Mouse (Mus musculus) lung, embryonic 15.5 days (tissue): ENCODE results near the gene Vps37c. TPM values are rescaled to one million over a fixed set of nuclear protein-coding genes. Genes with fewer than 3 reads are reported as not detected.

Experiments
- ATAC-seq: fragments of 200-750 bp; cut with Nextera tagmentation; 2 replicates; pipeline ENCODE4 v1.8.0; 2017; ENCODE audit warnings: moderate number of reproducible peaks, borderline replicate concordance; ENCODE audit not compliant: low FRiP score, low TSS enrichment; ENCODE audit errors: extremely low read depth
- H3K27ac ChIP-seq: fragments of 300-500 bp; sonication (generic); 2 replicates; pipeline ENCODE4 v1.5.1; 2015; ENCODE audit warnings: moderate library complexity, mild to moderate bottlenecking, inconsistent platforms
- H3K27me3 ChIP-seq: fragments of 300-500 bp; sonication (generic); 2 replicates; pipeline ENCODE4 v1.6.1; 2015; ENCODE audit warnings: inconsistent platforms
- H3K36me3 ChIP-seq: fragments of 300-500 bp; sonication (generic); 2 replicates; pipeline ENCODE4 v1.6.1; 2015; ENCODE audit warnings: inconsistent platforms
- H3K4me1 ChIP-seq: fragments of 300-500 bp; sonication (generic); 2 replicates; pipeline ENCODE4 v1.6.1; 2015; ENCODE audit warnings: inconsistent platforms
- H3K4me2 ChIP-seq: fragments of 300-500 bp; sonication (generic); 2 replicates; pipeline ENCODE4 v1.6.1; 2015; ENCODE audit warnings: inconsistent platforms, mild to moderate bottlenecking, moderate library complexity
- H3K4me3 ChIP-seq: fragments of 300-500 bp; sonication (generic); 2 replicates; pipeline ENCODE4 v1.5.1; 2015; ENCODE audit warnings: mild to moderate bottlenecking, inconsistent platforms
- H3K9ac ChIP-seq: fragments of 300-500 bp; sonication (generic); 2 replicates; pipeline ENCODE4 v1.6.1; 2015; ENCODE audit warnings: inconsistent platforms
- H3K9me3 ChIP-seq: fragments of 300-500 bp; sonication (generic); 2 replicates; pipeline ENCODE4 v1.6.1; 2016; ENCODE audit warnings: inconsistent platforms
- WGBS: fragments of 180-500 bp; shearing (Covaris S2); methylation state at CpG from one replicate; pipeline ENCODE4 v1.1.7; 2015; 5-methylcytosine and 5-hydroxymethylcytosine counted together
- polyA plus RNA-seq: library from polyadenylated mRNA; unstranded; fragments of >200 nt; fragmentation: Nextera tagmentation; extraction: Ambion mirVana; gene quantifications from 2 replicates; pipeline ENCODE4 v1.2.1, GENCODE M21; 2015

The Vps37c gene
- polyA plus RNA-seq, 1 experiment from 2014 or later, result 33.4 TPM

DNA sequence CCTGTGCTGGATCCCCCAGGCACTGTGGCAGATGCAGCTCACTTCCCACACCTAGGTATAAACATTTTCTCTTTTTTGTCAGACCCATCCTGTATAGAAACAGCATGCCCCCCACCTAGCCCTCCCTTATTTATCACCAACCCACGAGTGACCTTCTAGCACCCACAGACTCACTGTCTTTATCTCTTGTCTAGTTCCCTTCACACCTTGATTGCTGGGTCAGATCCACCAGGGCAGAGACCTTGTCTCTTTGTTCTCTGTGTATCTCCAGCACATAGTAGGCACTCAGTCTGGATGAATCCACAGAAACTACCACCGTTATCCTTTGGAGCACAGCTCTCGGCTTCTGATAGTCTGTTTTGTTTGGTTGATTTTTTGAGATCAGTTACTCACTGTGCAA lies 46.5 kb downstream of the Vps37c start:
- ATAC-seq, result no peak

DNA sequence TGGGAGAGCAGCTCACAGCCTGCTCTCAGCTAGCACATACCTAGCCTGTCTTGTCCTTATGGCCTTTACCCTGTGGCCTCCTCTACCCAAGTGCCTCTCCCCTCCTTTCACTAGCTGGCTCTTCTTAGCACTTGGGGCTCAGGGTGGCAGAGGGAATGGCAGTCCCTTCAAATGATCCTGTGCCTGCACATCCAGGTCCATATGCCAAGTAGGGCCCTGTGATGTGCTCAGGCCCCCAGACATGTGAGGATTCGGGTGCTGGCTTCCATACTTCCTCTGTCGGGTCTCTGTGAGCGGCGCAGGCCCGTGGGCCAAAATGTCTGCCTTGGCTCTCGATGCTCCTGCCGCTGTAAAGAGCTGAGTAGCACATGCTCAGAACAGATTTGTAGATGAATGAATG lies 47.3 kb downstream of the Vps37c start:
- WGBS, result 91% methylated on average over 7 of the region's 7 CpGs
- H3K9ac ChIP-seq, result no peak overlapping the region
- H3K4me3 ChIP-seq, result no peak overlapping the region
- H3K4me1 ChIP-seq, result peaks cover 5% of the 10 kb centered on the region
- H3K27me3 ChIP-seq, result no peaks in the 10 kb centered on the region
- no peak overlapping the region for H3K27ac ChIP-seq
- no peak overlapping the region for H3K4me2 ChIP-seq
- ATAC-seq, result no peak
- no peaks in the 10 kb centered on the region for H3K36me3 ChIP-seq
- no peaks in the 10 kb centered on the region for H3K9me3 ChIP-seq

More for the DNA sequence above, 46.5 kb downstream of the Vps37c start:
- H3K9me3 ChIP-seq, result no peaks in the 10 kb centered on the region
- H3K4me1 ChIP-seq, result no peaks in the 10 kb centered on the region
- no peaks in the 10 kb centered on the region for H3K27me3 ChIP-seq
- H3K9ac ChIP-seq, result no peak overlapping the region
- H3K27ac ChIP-seq, result no peak overlapping the region
- no peak overlapping the region for H3K4me2 ChIP-seq
- no peak overlapping the region for H3K4me3 ChIP-seq
- whole genome bisulfite sequencing, result 69% methylated on average over 3 of the region's 3 CpGs
- H3K36me3 ChIP-seq, result no peaks in the 10 kb centered on the region

DNA sequence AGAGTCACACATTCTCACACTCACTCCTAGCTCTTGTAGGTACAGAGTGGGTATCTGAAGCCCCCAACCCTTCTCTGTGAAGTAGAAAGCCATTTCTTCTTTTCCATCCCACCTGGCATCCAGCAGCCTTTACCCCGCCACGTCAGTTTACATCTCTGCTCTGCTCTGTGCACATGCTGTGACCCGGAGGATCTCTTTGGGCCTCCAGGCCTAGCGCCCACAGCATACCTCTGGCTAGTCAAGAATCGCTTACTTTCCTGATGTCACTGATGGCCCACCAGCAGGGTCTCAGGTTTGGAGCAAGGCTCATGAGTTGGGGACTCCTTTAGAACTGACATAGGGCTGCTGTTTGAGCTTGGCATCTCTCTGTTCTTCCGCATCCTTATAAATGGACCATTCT lies 49.5 kb downstream of the Vps37c start:
- Histone ChIP-seq H3K9me3 (no peaks in the 10 kb centered on the region), H3K4me3 (no peak overlapping the region), H3K36me3 (no peaks in the 10 kb centered on the region), H3K9ac (no peak overlapping the region), H3K27ac (no peak overlapping the region), H3K27me3 (no peaks in the 10 kb centered on the region), H3K4me2 (no peak overlapping the region), H3K4me1 (peaks cover 12% of the 10 kb centered on the region)
- ATAC-seq, result no peak
- 86% methylated on average over 6 of the region's 6 CpGs for WGBS

DNA sequence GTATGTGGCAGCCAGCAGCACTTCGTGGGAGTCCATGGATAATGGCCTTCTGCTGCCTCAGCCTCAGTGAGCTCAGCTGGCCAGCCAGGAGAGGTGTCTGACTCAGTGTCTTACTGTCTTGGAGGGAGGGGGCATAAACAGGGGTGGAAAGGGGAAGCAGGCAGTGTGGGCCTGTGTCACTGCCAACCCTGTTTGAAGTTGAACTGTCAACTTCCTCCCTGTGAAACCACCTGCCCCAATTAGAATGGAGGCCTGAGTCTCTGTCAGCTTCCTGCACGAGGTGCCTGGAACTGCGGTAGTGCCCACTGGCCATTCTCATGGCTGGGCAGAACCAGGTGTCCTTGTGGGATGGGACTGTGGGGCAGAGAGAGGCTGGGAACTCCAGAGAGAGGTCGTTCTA lies 50.3 kb downstream of the Vps37c start, which contains the start of gene Cd5:
Gene Cd5 (minus strand): TSS at position 192 of the 400 bp plus-strand sequence.
- 58% methylated on average over 4 of the region's 4 CpGs for WGBS
- H3K4me3 ChIP-seq, result no peak within 1 kb of the TSS
- no peak for ATAC-seq

DNA sequence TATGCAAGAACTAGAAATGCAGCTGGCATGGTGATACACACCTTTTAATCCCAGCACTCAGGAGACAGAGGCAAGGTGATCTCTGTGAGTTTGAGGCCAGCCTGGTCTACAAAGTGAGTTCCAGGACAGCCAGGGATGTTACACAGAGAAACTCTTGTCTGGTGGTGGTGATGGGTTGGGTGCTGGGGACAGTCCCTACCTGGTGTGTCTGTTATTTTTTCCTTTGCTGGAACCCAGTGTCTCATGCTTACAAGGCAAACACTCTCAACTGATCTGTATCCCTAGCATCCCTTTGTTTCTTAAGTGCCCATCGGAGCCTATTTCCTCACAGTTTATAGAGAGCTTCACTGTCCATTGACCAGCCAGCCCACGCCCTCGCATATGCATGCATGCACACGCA lies 51.4 kb downstream of the Vps37c start:
- H3K27me3 ChIP-seq, result no peaks in the 10 kb centered on the region

More for the DNA sequence above, 50.3 kb downstream of the Vps37c start, which contains the start of gene Cd5:
- no peaks in the 10 kb centered on the region for H3K9me3 ChIP-seq
- H3K4me1 ChIP-seq, result peaks cover 12% of the 10 kb centered on the region
- H3K27me3 ChIP-seq, result no peaks in the 10 kb centered on the region
- H3K4me2 ChIP-seq, result no peak within 1 kb of the TSS
- no peak within 1 kb of the TSS for H3K27ac ChIP-seq
- no peak within 1 kb of the TSS for H3K9ac ChIP-seq
- no peaks in the 10 kb centered on the region for H3K36me3 ChIP-seq

DNA sequence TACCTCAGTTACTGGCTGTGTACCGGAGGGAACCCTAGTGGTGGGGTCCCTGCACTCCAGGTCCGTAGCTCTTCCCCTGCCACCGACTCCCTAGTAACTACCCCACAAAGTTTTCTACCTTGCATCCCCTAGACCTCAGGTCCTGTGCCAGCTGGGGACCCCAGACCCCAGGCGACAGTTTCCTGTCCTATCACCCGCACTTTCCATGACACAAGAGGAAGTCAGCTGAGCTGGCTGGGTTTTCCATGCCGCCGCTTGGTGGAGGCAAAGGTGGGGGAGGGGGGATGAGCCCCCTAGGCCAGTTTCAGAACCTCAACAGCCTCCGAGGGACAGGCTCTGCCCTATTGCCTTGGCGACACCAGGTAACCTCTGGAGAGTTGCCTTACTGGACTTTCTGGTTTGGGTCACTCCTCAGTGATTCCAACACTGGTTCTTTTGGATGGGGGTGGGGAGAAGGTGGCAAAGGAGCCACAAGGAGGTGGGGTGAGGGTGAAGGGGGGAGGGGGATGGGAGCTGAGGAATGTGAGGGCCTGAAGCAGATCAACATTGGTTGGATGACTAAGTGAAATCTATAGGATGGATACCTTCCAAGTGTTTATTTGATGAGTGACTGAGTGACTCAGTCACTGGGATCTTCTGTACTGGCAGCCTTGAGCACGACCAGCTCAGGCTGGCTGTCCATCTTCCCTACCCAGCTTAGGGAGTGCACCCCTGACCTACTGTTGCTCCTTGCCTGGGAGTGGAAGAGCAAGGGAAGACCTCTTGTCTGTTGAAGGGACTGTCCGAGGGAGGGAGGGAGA lies 52.3 kb downstream of the Vps37c start:
- H3K4me1 ChIP-seq, result peaks cover 12% of the 10 kb centered on the region
- WGBS, result 22% methylated on average over 11 of the region's 11 CpGs
- no peak overlapping the region for H3K9ac ChIP-seq
- H3K4me3 ChIP-seq, result no peak overlapping the region
- no peaks in the 10 kb centered on the region for H3K9me3 ChIP-seq
- no peaks in the 10 kb centered on the region for H3K27me3 ChIP-seq
- H3K27ac ChIP-seq, result no peak overlapping the region
- ATAC-seq, result peak; percentile 44
- peak overlapping the region; percentile 4; the same call in 1 of the 2 replicates for H3K4me2 ChIP-seq
- no peaks in the 10 kb centered on the region for H3K36me3 ChIP-seq

More for the DNA sequence above, 51.4 kb downstream of the Vps37c start:
- no peak overlapping the region for H3K9ac ChIP-seq
- ATAC-seq, result no peak
- no peaks in the 10 kb centered on the region for H3K36me3 ChIP-seq
- H3K4me2 ChIP-seq, result no peak overlapping the region
- H3K4me3 ChIP-seq, result no peak overlapping the region
- H3K27ac ChIP-seq, result no peak overlapping the region
- H3K4me1 ChIP-seq, result peaks cover 12% of the 10 kb centered on the region
- 89% methylated on average over 4 of the region's 4 CpGs for WGBS
- H3K9me3 ChIP-seq, result no peaks in the 10 kb centered on the region

DNA sequence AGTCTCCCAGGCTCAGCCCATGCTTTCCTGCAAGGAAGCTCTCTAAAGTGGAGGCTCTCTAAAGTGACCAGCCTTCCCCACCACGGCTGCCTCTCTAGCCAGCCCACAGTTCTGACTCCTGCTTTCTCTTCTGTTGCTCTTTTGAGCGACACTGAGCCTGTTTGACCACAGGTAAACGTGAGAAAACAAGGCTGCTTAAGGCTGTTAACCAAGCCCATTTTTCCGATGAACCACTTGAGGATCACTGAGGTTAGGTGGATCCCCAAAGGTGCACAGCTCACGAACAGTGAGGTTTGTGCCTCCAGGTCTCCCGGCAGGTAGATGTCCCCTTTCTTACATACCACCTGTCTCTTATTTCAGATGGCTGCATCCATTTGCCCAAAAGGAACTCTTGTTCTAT lies 53.6 kb downstream of the Vps37c start:
- H3K4me3 ChIP-seq, result no peak overlapping the region
- H3K36me3 ChIP-seq, result no peaks in the 10 kb centered on the region
- peaks cover 12% of the 10 kb centered on the region for H3K4me1 ChIP-seq
- 67% methylated on average over 6 of the region's 6 CpGs for WGBS
- no peak overlapping the region for H3K4me2 ChIP-seq
- no peaks in the 10 kb centered on the region for H3K27me3 ChIP-seq
- H3K9ac ChIP-seq, result no peak overlapping the region
- H3K27ac ChIP-seq, result no peak overlapping the region
- H3K9me3 ChIP-seq, result no peaks in the 10 kb centered on the region
- no peak for ATAC-seq

DNA sequence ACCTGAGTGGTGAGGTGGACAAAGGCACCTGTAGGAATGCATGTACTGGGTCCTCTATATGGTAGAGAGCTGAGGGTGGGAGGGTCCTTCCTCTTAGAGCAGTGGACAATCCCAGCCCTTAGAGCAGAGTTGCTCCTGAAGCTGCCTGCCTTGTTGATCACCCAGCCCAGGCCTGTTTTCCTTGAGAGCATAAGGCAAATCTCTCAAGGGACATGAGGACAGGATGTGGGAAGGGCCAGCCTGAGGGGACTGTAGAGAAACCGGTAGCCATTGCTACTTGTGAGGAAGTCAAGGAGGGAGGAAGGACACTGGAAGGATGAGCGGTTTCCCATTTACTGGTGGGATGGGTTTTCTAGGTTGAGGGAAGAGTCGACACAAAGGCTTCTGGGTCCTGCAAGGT lies 54.0 kb downstream of the Vps37c start:
- Histone ChIP-seq H3K9me3 (no peaks in the 10 kb centered on the region), H3K4me2 (no peak overlapping the region), H3K36me3 (no peaks in the 10 kb centered on the region), H3K9ac (no peak overlapping the region), H3K4me1 (peaks cover 12% of the 10 kb centered on the region), H3K27me3 (no peaks in the 10 kb centered on the region), H3K4me3 (no peak overlapping the region), H3K27ac (no peak overlapping the region)
- WGBS, result 55% methylated on average over 3 of the region's 3 CpGs
- no peak for ATAC-seq

DNA sequence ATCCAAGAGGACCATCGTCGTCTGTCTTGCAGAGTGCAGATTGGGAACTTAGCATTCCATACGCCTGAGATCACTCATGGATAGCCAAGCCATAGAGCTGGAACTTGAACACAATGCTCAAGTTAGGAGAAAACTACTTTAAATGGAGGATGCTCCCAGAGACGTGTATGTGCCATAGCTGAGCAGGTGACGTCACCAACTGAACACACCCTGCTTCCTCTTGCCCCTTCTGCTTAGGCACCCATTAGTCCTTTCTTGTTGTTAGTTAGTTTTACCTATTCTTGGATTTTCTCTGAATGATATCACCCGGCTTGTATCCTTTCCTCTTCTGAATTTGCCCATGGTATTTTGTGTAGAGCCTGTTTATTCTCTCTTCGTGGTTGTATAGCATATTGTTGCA lies 58.6 kb downstream of the Vps37c start:
- H3K4me2 ChIP-seq, result no peak overlapping the region
- no peak for ATAC-seq
- H3K4me1 ChIP-seq, result no peaks in the 10 kb centered on the region
- no peak overlapping the region for H3K4me3 ChIP-seq
- no peak overlapping the region for H3K27ac ChIP-seq
- no peaks in the 10 kb centered on the region for H3K36me3 ChIP-seq
- H3K27me3 ChIP-seq, result no peaks in the 10 kb centered on the region
- H3K9ac ChIP-seq, result no peak overlapping the region
- no peaks in the 10 kb centered on the region for H3K9me3 ChIP-seq
- 74% methylated on average over 7 of the region's 7 CpGs for WGBS

DNA sequence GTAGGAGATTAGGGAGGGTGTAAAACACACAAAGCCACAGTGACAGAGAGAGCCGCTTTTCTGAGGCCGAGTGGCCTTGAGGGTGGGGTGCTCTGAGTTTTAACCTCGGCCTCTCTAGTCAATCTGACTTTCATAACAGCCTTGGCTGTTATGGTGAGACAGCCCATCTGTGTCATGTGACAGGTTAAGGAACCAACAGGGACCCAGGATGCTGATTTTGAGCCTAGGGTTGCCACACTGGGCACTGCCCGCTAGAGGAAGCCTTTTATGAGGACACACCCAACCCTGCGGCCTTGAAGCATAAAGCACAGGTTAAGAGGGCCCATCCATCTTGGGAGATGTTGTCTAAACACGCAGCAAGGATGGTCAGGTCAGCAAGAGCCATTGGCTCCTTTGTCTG lies 59.2 kb downstream of the Vps37c start:
- Histone ChIP-seq H3K36me3 (no peaks in the 10 kb centered on the region), H3K9ac (no peak overlapping the region), H3K27me3 (no peaks in the 10 kb centered on the region), H3K9me3 (no peaks in the 10 kb centered on the region), H3K4me1 (no peaks in the 10 kb centered on the region), H3K27ac (no peak overlapping the region), H3K4me2 (no peak overlapping the region), H3K4me3 (no peak overlapping the region)
- WGBS, result 65% methylated on average over 6 of the region's 6 CpGs
- no peak for ATAC-seq

DNA sequence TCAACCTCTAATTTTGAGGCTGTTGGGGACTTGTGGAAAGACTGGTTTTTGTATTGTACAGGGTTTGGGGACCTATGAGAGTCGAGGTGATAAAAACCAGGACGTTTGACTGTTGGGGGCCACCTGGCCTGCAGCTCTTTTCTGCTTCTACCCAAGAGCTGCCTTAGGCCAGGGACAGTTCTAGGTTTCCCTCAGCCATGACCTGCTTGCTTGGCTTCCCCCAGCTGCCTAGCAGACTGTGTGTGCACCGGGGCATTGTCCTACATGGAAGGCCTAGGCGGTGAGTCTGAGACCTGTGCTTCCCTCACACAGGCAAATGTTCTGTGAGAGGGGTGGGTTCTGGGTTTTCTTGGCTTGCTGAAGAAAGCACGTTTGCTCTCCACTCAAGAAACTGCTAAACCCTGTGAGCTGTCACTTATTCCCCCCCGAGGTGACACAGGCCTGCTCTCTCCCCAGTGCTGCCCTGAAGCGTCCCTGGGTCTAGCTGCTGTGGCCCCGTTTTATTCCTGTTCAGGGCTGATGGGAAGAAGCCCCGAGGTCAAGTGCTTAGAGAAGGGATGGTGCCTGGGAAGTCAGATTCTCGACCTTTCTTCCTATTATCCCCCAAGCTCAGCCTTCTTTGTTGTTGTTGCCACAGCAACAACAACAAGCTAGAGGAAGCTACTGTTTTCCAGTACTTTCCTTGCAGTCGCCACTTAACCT lies 60.0 kb downstream of the Vps37c start:
- Histone ChIP-seq H3K4me2 (no peak overlapping the region), H3K9ac (no peak overlapping the region), H3K4me1 (no peaks in the 10 kb centered on the region), H3K9me3 (no peaks in the 10 kb centered on the region), H3K27ac (no peak overlapping the region), H3K27me3 (no peaks in the 10 kb centered on the region), H3K4me3 (no peak overlapping the region), H3K36me3 (no peaks in the 10 kb centered on the region)
- ATAC-seq, result no peak
- 62% methylated on average over 11 of the region's 11 CpGs for WGBS

DNA sequence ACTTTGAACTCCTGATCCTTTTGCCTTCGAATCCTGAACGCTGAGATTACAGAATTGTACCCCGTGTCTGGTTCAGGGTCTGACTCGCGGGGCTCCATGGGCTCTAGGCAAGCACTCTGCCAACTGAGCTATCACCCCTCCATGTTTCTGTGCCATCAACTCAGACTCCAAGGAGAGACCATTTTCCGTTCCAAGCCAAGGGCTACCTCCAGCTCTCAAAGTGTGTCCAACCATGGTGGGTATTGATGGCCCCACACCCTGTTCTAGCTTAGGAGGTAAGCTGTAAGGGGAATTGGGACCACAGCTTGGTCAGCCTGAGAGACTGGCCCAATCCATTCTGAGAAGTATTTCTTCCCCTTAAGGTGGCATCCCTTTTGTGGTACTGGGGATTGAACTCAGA lies 60.8 kb downstream of the Vps37c start:
- no peaks in the 10 kb centered on the region for H3K4me1 ChIP-seq
- H3K36me3 ChIP-seq, result no peaks in the 10 kb centered on the region
- no peak overlapping the region for H3K4me3 ChIP-seq
- H3K27me3 ChIP-seq, result no peaks in the 10 kb centered on the region
- no peaks in the 10 kb centered on the region for H3K9me3 ChIP-seq
- no peak for ATAC-seq
- H3K27ac ChIP-seq, result no peak overlapping the region
- H3K4me2 ChIP-seq, result no peak overlapping the region
- 90% methylated on average over 6 of the region's 6 CpGs for WGBS
- H3K9ac ChIP-seq, result no peak overlapping the region
